Mouse (Mus musculus): ENCODE measurements around the gene Plekhs1.
"Not testable (repeated sequence)": the region's sequence is repeated elsewhere in the genome, so short reads cannot be mapped to it uniquely, and the experiment has no call there.

Plekhs1 gene

GRCm38 (mm10) chr19:56459154-56460050, 2.0 kb upstream of the Plekhs1 start:
- no peak for DNase-seq (ENCODE audit: low spot score)

GRCm38 (mm10) chr19:56460241-56460640, 1.2 kb upstream of the Plekhs1 start:
- no peak for DNase-seq (ENCODE audit: low spot score)

- no peak for DNase-seq (ENCODE audit: low spot score)
Observed at GRCm38 (mm10) chr19:56462786-56463185, 1.3 kb downstream of the Plekhs1 start.

GRCm38 (mm10) chr19:56466486-56466885, 5.0 kb downstream of the Plekhs1 start:
- DNase-seq (ENCODE audit: low spot score) = no peak

- no peak for DNase-seq (ENCODE audit: low spot score)
Observed at GRCm38 (mm10) chr19:56470286-56471020, 9.0 kb downstream of the Plekhs1 start.

- no peak for DNase-seq (ENCODE audit: low spot score)
Observed at GRCm38 (mm10) chr19:56471934-56472333, 10.5 kb downstream of the Plekhs1 start.

GRCm38 (mm10) chr19:56474869-56475550, 13.6 kb downstream of the Plekhs1 start:
- DNase-seq (ENCODE audit: low spot score) = no peak

GRCm38 (mm10) chr19:56476546-56476945, 15.1 kb downstream of the Plekhs1 start:
- DNase-seq (ENCODE audit: low spot score) = no peak

- DNase-seq (ENCODE audit: low spot score) = no peak
Observed at GRCm38 (mm10) chr19:56477253-56477652, 15.8 kb downstream of the Plekhs1 start.

GRCm38 (mm10) chr19:56477832-56478231, 16.4 kb downstream of the Plekhs1 start:
- DNase-seq (ENCODE audit: low spot score) = no peak

GRCm38 (mm10) chr19:56484630-56485375, 23.4 kb downstream of the Plekhs1 start:
- no peak for DNase-seq (ENCODE audit: low spot score)

- DNase-seq (ENCODE audit: low spot score) = no peak
Observed at GRCm38 (mm10) chr19:56485376-56486271, 24.2 kb downstream of the Plekhs1 start.

GRCm38 (mm10) chr19:56486926-56487325, 25.5 kb downstream of the Plekhs1 start:
- DNase-seq (ENCODE audit: low spot score) = no peak

GRCm38 (mm10) chr19:56487339-56487738, 25.9 kb downstream of the Plekhs1 start:
- no peak for DNase-seq (ENCODE audit: low spot score)

- DNase-seq (ENCODE audit: low spot score) = no peak
Observed at GRCm38 (mm10) chr19:56489601-56490000, 28.2 kb downstream of the Plekhs1 start.

- not testable (repeated sequence) for DNase-seq (ENCODE audit: low spot score)
Observed at GRCm38 (mm10) chr19:56494157-56494556, 32.7 kb downstream of the Plekhs1 start.

- DNase-seq (ENCODE audit: low spot score) = not testable (repeated sequence)
Observed at GRCm38 (mm10) chr19:56503069-56503468, 41.6 kb downstream of the Plekhs1 start.

- DNase-seq (ENCODE audit: low spot score) = not testable (repeated sequence)
Observed at GRCm38 (mm10) chr19:56503525-56503924, 42.1 kb downstream of the Plekhs1 start.

- DNase-seq (ENCODE audit: low spot score) = not testable (repeated sequence)
Observed at GRCm38 (mm10) chr19:56511207-56511606, 49.8 kb downstream of the Plekhs1 start.

- DNase-seq (ENCODE audit: low spot score) = not testable (repeated sequence)
Observed at GRCm38 (mm10) chr19:56513527-56513926, 52.1 kb downstream of the Plekhs1 start.

GRCm38 (mm10) chr19:56519408-56519807, 58.0 kb downstream of the Plekhs1 start:
- DNase-seq (ENCODE audit: low spot score) = not testable (repeated sequence)
